Mouse (Mus musculus) lung, postnatal 0 days (tissue): ENCODE results near the gene Nedd4.

Experiments
- CTCF ChIP-seq: IDR thresholded peaks from 2 replicates; pipeline ENCODE4 v1.5.1; 2016; ENCODE audit warnings: antibody characterized with exemption, mild to moderate bottlenecking
- EP300 ChIP-seq: IDR thresholded peaks from 2 replicates; pipeline ENCODE4 v1.6.1; 2016; ENCODE audit warnings: antibody characterized with exemption, mild to moderate bottlenecking, control low read depth

- TF ChIP-seq CTCF: no peak
- TF ChIP-seq EP300: no peak
Observed at GRCm38 (mm10) chr9:72779733-72780132, 117.6 kb downstream of the Nedd4 start.
